In the genomic region with DNA sequence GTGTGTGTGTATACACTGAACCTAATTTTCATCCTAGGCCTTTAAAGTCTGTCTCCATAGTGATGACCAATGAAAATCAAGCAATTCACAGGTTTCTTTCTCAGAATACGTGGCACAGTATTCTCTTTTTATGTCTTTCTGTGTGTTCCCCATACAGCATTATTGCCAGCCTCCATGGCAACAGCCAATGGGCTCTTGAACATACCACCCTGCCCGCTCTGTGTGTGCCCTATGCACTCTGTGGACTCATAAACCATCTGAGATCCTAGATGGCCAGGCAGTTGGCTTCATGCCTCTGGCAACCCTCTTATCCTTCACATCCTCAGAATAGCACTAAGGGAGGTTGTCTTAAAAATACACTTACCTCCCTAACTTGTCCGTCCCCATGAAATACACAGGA, we compare ENCODE assay signal across 27 mouse cellular contexts. TPM values are rescaled to one million over a fixed set of nuclear protein-coding genes. Genes with fewer than 3 reads are reported as not detected.
DNase-seq lines count a peak whose midpoint lies in the region; ATAC-seq lines count a peak whose summit lies in the region.
"Had no signal": no experiment of that assay in that cellular context is flagged by ENCODE, and none has a peak within 500 bp of the region (broad histone marks: within the 10 kb centered on the region; RNA-seq: fewer than 3 reads in every experiment).

No protein-coding gene starts in this region.

- no peaks in the 10 kb centered on the region for H3K4me1 ChIP-seq in forebrain, embryonic 15.5 days
- no peaks in the 10 kb centered on the region for H3K4me1 ChIP-seq in forebrain, embryonic 12.5 days
- no peaks in the 10 kb centered on the region for H3K4me1 ChIP-seq in neural tube, embryonic 11.5 days (ENCODE audit: control insufficient read depth, insufficient read depth, low read length)
- no peaks in the 10 kb centered on the region for H3K4me1 ChIP-seq in neural tube, embryonic 14.5 days (ENCODE audit: control insufficient read depth, insufficient read depth, low read length)
- H3K4me1 ChIP-seq: embryonic facial prominence, embryonic 13.5 days; embryonic facial prominence, embryonic 15.5 days; forebrain, embryonic 10.5 days; forebrain, embryonic 13.5 days had no signal

- no peaks in the 10 kb centered on the region for H3K27me3 ChIP-seq in forebrain, embryonic 15.5 days
- H3K27me3 ChIP-seq in forebrain, embryonic 12.5 days, result no peaks in the 10 kb centered on the region
- no peaks in the 10 kb centered on the region for H3K27me3 ChIP-seq in neural tube, embryonic 11.5 days (ENCODE audit: control insufficient read depth, insufficient read depth, low read length)
- H3K27me3 ChIP-seq in neural tube, embryonic 14.5 days (ENCODE audit: control insufficient read depth, insufficient read depth, low read length), result no peaks in the 10 kb centered on the region
- H3K27me3 ChIP-seq: CH12.LX; embryonic facial prominence, embryonic 13.5 days; embryonic facial prominence, embryonic 15.5 days; forebrain, embryonic 13.5 days; Patski had no signal

- H3K4me2 ChIP-seq in forebrain, embryonic 15.5 days (replicated peaks), result no peak overlapping the region
- no peak overlapping the region for H3K4me2 ChIP-seq in forebrain, embryonic 12.5 days
- no peak overlapping the region for H3K4me2 ChIP-seq in neural tube, embryonic 11.5 days (ENCODE audit: low read depth)
- no peak overlapping the region for H3K4me2 ChIP-seq in neural tube, embryonic 14.5 days (ENCODE audit: low read depth, low read length)
- H3K4me2 ChIP-seq: embryonic facial prominence, embryonic 13.5 days; embryonic facial prominence, embryonic 15.5 days; forebrain, embryonic 13.5 days had no signal

- H3K9ac ChIP-seq in forebrain, embryonic 15.5 days (replicated peaks), result no peak overlapping the region
- no peak overlapping the region for H3K9ac ChIP-seq in forebrain, embryonic 12.5 days
- H3K9ac ChIP-seq in neural tube, embryonic 11.5 days (ENCODE audit: low read length), result no peak overlapping the region
- no peak overlapping the region for H3K9ac ChIP-seq in neural tube, embryonic 14.5 days (replicated peaks; ENCODE audit: low read depth, low read length)
- H3K9ac ChIP-seq: embryonic facial prominence, embryonic 13.5 days; embryonic facial prominence, embryonic 15.5 days; forebrain, embryonic 13.5 days had no signal

- ATAC-seq in forebrain, embryonic 15.5 days (replicated peaks), result 0 out of 2 replicates have a peak, but pooled peaks have one; percentile 26
- ATAC-seq in forebrain, embryonic 12.5 days (ENCODE audit: low FRiP score), result no peak
- peak; percentile 45; the same call in 1 of the 2 replicates for ATAC-seq in neural tube, embryonic 11.5 days (ENCODE audit: insufficient read depth, low FRiP score, low TSS enrichment)
- ATAC-seq in neural tube, embryonic 14.5 days (ENCODE audit: low read depth), result peak; percentile 85; the same call in 1 of the 2 replicates
- ATAC-seq in activated CD4-positive, CD25-positive, alpha-beta regulatory T cell, adult 4 months, result no peak
- ATAC-seq: CD4-positive, CD25-positive, alpha-beta regulatory T cell, adult 4 months; forebrain, embryonic 13.5 days; Patski had no signal

- DNase-seq in neural tube, embryonic 11.5 days (ENCODE audit: low spot score), result no peak
- no peak for DNase-seq in neural tube, embryonic 10.5 days (ENCODE audit: extremely low spot score, low spot score)
- DNase-seq in testis, postnatal 14 days (ENCODE audit: low spot score), result no peak
- DNase-seq: adrenal gland, adult 2 months; adrenal gland, postnatal 10 days; adrenal gland, postnatal 25 days; B cell, adult 2 months; cerebellum, adult 11 months; cerebellum, adult 18-20 months; cerebellum, adult 8-10 months; cerebellum, adult 9-11 months; cerebellum, postnatal 14 days; cerebellum, postnatal 36 days; embryo, embryonic 11 days had no signal

- H3K36me3 ChIP-seq in forebrain, embryonic 15.5 days, result no peaks in the 10 kb centered on the region
- no peaks in the 10 kb centered on the region for H3K36me3 ChIP-seq in forebrain, embryonic 12.5 days (replicated peaks)
- H3K36me3 ChIP-seq in neural tube, embryonic 11.5 days (ENCODE audit: control insufficient read depth, insufficient read depth, low read length), result no peaks in the 10 kb centered on the region
- H3K36me3 ChIP-seq in neural tube, embryonic 14.5 days (ENCODE audit: control insufficient read depth, insufficient read depth, low read length), result no peaks in the 10 kb centered on the region
- H3K36me3 ChIP-seq: embryonic facial prominence, embryonic 13.5 days; embryonic facial prominence, embryonic 15.5 days; forebrain, embryonic 10.5 days; G1E had no signal

- 78% methylated on average over 3 of the region's 3 CpGs for WGBS in forebrain, embryonic 15.5 days
- WGBS in forebrain, embryonic 12.5 days, result 73% methylated on average over 3 of the region's 3 CpGs
- WGBS in neural tube, embryonic 11.5 days, result 74% methylated on average over 3 of the region's 3 CpGs
- WGBS in neural tube, embryonic 14.5 days, result 49% methylated on average over 3 of the region's 3 CpGs

- no peak overlapping the region for H3K27ac ChIP-seq in forebrain, embryonic 15.5 days (replicated peaks)
- H3K27ac ChIP-seq in forebrain, embryonic 12.5 days, result no peak overlapping the region
- H3K27ac ChIP-seq in neural tube, embryonic 11.5 days (ENCODE audit: low read depth, low read length), result no peak overlapping the region
- no peak overlapping the region for H3K27ac ChIP-seq in neural tube, embryonic 14.5 days (ENCODE audit: low read depth, low read length)
- H3K27ac ChIP-seq: embryonic facial prominence, embryonic 13.5 days; embryonic facial prominence, embryonic 15.5 days; forebrain, embryonic 10.5 days; forebrain, embryonic 13.5 days had no signal

- no peak overlapping the region for H3K4me3 ChIP-seq in forebrain, embryonic 15.5 days
- no peak overlapping the region for H3K4me3 ChIP-seq in forebrain, embryonic 12.5 days (replicated peaks)
- H3K4me3 ChIP-seq in neural tube, embryonic 11.5 days (ENCODE audit: low read depth, low read length), result no peak overlapping the region
- H3K4me3 ChIP-seq in neural tube, embryonic 14.5 days (ENCODE audit: low read depth, low read length), result no peak overlapping the region
- H3K4me3 ChIP-seq: embryonic facial prominence, embryonic 13.5 days; embryonic facial prominence, embryonic 15.5 days; erythroblast, embryonic 14.5 days; forebrain, embryonic 10.5 days; forebrain, embryonic 13.5 days had no signal

- no peaks in the 10 kb centered on the region for H3K9me3 ChIP-seq in forebrain, embryonic 15.5 days
- no peaks in the 10 kb centered on the region for H3K9me3 ChIP-seq in forebrain, embryonic 12.5 days
- H3K9me3 ChIP-seq in neural tube, embryonic 11.5 days (ENCODE audit: control insufficient read depth, low read length), result no peaks in the 10 kb centered on the region
- no peaks in the 10 kb centered on the region for H3K9me3 ChIP-seq in neural tube, embryonic 14.5 days (ENCODE audit: control insufficient read depth, low read length)
- H3K9me3 ChIP-seq: embryonic facial prominence, embryonic 13.5 days; embryonic facial prominence, embryonic 15.5 days; forebrain, embryonic 10.5 days; forebrain, embryonic 13.5 days; G1E had no signal

RNA-seq across cellular contexts. Expression of gene Bmt2, which starts 37.1 kb away (rescaled TPM):
- 26.3 and 29.3 TPM in 2 replicates for polyA plus RNA-seq in forebrain, embryonic 15.5 days (2015; fragmentation: Nextera tagmentation; extraction: Ambion mirVana)
- 25.3 and 28.3 TPM in 2 replicates for polyA plus RNA-seq in forebrain, embryonic 12.5 days (2016; fragmentation: Nextera tagmentation; extraction: Ambion mirVana)
- 22.0 and 22.7 TPM in 2 replicates for polyA plus RNA-seq in neural tube, embryonic 11.5 days (2014; fragmentation: Nextera tagmentation; extraction: Ambion mirVana)
- polyA plus RNA-seq in neural tube, embryonic 14.5 days (2014; fragmentation: Nextera tagmentation; extraction: Ambion mirVana), result 31.1 and 32.5 TPM in 2 replicates
- 10 to 100 TPM in 1 of 2 experiments, 1 to 10 TPM in 1; 7.7 to 11.3 TPM for polyA plus RNA-seq in activated CD4-positive, CD25-positive, alpha-beta regulatory T cell, adult 4 months (2017; shearing (Covaris generic))

Comparison
In these comparisons a context has a peak if more than half of its experiments do, and no peak if none do; other contexts are left out.
1. ATAC-seq: peak in forebrain, embryonic 15.5 days (single experiment), neural tube, embryonic 11.5 days (single experiment) and neural tube, embryonic 14.5 days (single experiment); none in forebrain, embryonic 12.5 days (single experiment) and activated CD4-positive, CD25-positive, alpha-beta regulatory T cell, adult 4 months (single experiment).